In genomic region chr7:127588011-127588871, GRCm38 (mm10) we compare ENCODE assay signal across 8 mouse cellular contexts. TPM values are rescaled to one million over a fixed set of nuclear protein-coding genes. Genes with fewer than 3 reads are reported as not detected.
DNase-seq lines count a peak whose midpoint lies in the region; ATAC-seq and TF ChIP-seq lines count a peak whose summit lies in the region.

Ccdc189 (minus strand) TSS chr7:127588595.
Rnf40 (plus strand) TSS chr7:127588767.

- peak within 1 kb of the TSS; percentile 76 for H3K4me3 ChIP-seq in cortical plate, adult 2 months (ENCODE audit: insufficient read depth, low read length)
- peak within 1 kb of the TSS; percentile 97 for H3K4me3 ChIP-seq in megakaryocyte, embryonic 14.5 days (replicated peaks)

- H3K4me1 ChIP-seq in cortical plate, adult 2 months (ENCODE audit: control insufficient read depth, insufficient read depth, low read length): peaks cover 8% of the 10 kb centered on the region
- peaks cover 71% of the 10 kb centered on the region for H3K4me1 ChIP-seq in megakaryocyte, embryonic 14.5 days

- peak; percentile 92 to 93 for DNase-seq in gastrocnemius, adult 8-10 months (ENCODE audit: low spot score in 2 of 2)
- peak; percentile 98 for DNase-seq in hindlimb bud, embryonic 11.5 days (ENCODE audit: extremely low spot score, low read depth, low spot score)
- peak; percentile 85 to 98 for DNase-seq in left cerebral cortex, adult 8-10 months (ENCODE audit: low spot score in 2 of 2)
- peak; percentile 97 to 99 for DNase-seq in right cerebral cortex, postnatal 10 days (ENCODE audit: low spot score in 2 of 2)
- peak; percentile 75 for DNase-seq in urinary bladder, postnatal 25 days (ENCODE audit: low spot score)

- H3K27me3 ChIP-seq in megakaryocyte, embryonic 14.5 days (replicated peaks): no peaks in the 10 kb centered on the region

- ATAC-seq in activated CD4-positive, CD25-positive, alpha-beta regulatory T cell, adult 4 months: peak; percentile 96

- H3K9me3 ChIP-seq in megakaryocyte, embryonic 14.5 days: no peaks in the 10 kb centered on the region

- H3K36me3 ChIP-seq in megakaryocyte, embryonic 14.5 days (replicated peaks; ENCODE audit: low read length): peaks cover 65% of the 10 kb centered on the region

- H3K27ac ChIP-seq in cortical plate, adult 2 months (ENCODE audit: insufficient read depth, low read length): no peak within 1 kb of the TSS

- no peak for TF ChIP-seq CTCF in cortical plate, adult 2 months (IDR thresholded peaks at IDR 0.05; ENCODE audit: extremely low read depth, insufficient read depth, low read length)

- peak; percentile 82 for TF ChIP-seq POLR2A in cortical plate, adult 2 months (IDR thresholded peaks at IDR 0.05; ENCODE audit: extremely low read depth, insufficient read depth, low read length)

RNA-seq across cellular contexts. Expression of gene Ccdc189, which starts in this region (rescaled TPM):
- 1 to 10 TPM in 1 of 2 experiments, under 1 TPM in 1; 0.57 to 1.4 TPM for polyA plus RNA-seq in activated CD4-positive, CD25-positive, alpha-beta regulatory T cell, adult 4 months (2017; shearing (Covaris generic))
- 22.0 and 22.3 TPM in 2 replicates for polyA plus RNA-seq in cortical plate, adult 2 months (2012; rRNA removed)
- total RNA-seq in gastrocnemius, adult 8-10 months (2022): 1 to 10 TPM; 2.0 to 2.6 (median 2.2) TPM
- total RNA-seq in left cerebral cortex, adult 8-10 months (2022): 10 to 100 TPM in 2 of 4 experiments, 1 to 10 TPM in 2; 7.4 to 10.5 (median 10.0) TPM
- polyA plus RNA-seq in megakaryocyte, embryonic 14.5 days (2012; ENCODE audit: insufficient read depth, low replicate concordance): 23.5 and 28.8 TPM in 2 replicates

RNA-seq across cellular contexts. Expression of gene Rnf40, which starts in this region (rescaled TPM):
- 10 to 100 TPM; 25.3 to 26.1 TPM for polyA plus RNA-seq in activated CD4-positive, CD25-positive, alpha-beta regulatory T cell, adult 4 months (2017; shearing (Covaris generic))
- 48.0 and 51.1 TPM in 2 replicates for polyA plus RNA-seq in cortical plate, adult 2 months (2012; rRNA removed)
- 10 to 100 TPM; 28.6 to 32.3 (median 30.6) TPM for total RNA-seq in gastrocnemius, adult 8-10 months (2022)
- 10 to 100 TPM; 57.1 to 68.5 (median 67.5) TPM for total RNA-seq in left cerebral cortex, adult 8-10 months (2022)
- polyA plus RNA-seq in megakaryocyte, embryonic 14.5 days (2012; ENCODE audit: insufficient read depth, low replicate concordance): 14.7 and 20.8 TPM in 2 replicates
